Mouse (Mus musculus) midbrain, postnatal 0 days (tissue): ENCODE measurements around the gene Grb14. TPM values are rescaled to one million over a fixed set of nuclear protein-coding genes. Genes with fewer than 3 reads are reported as not detected.

Experiments
- ATAC-seq: fragments of 200-750 bp; cut with Nextera tagmentation; 2 replicates; pipeline ENCODE4 v1.8.0; 2017; ENCODE audit warnings: moderate number of reproducible peaks, mild to moderate bottlenecking, moderate TSS enrichment, moderate library complexity; ENCODE audit not compliant: low FRiP score
- DNase-seq: peaks from one replicate; pipeline ENCODE4 v3.0.0-alpha.2; 2015; ENCODE audit warnings: low spot score
- H3K27ac ChIP-seq: fragments of 300-500 bp; sonication (generic); 2 replicates; pipeline ENCODE4 v1.5.1; 2014; ENCODE audit warnings: low read depth, mild to moderate bottlenecking, low read length, mixed read lengths
- H3K27me3 ChIP-seq: fragments of 300-500 bp; sonication (generic); 2 replicates; pipeline ENCODE4 v1.6.1; 2014; ENCODE audit warnings: low read length, control low read depth, mixed read lengths; ENCODE audit not compliant: insufficient read depth
- H3K36me3 ChIP-seq: fragments of 300-500 bp; sonication (generic); 2 replicates; pipeline ENCODE4 v1.6.1; 2014; ENCODE audit warnings: low read length, control low read depth, mixed read lengths; ENCODE audit not compliant: insufficient read depth
- H3K4me1 ChIP-seq: fragments of 300-500 bp; sonication (generic); 2 replicates; pipeline ENCODE4 v1.6.1; 2014; ENCODE audit warnings: mild to moderate bottlenecking, control low read depth, antibody characterized with exemption, low read length, mixed read lengths; ENCODE audit not compliant: insufficient read depth
- H3K4me2 ChIP-seq: fragments of 300-500 bp; sonication (generic); 2 replicates; pipeline ENCODE4 v1.6.1; 2014; ENCODE audit warnings: low read depth, mild to moderate bottlenecking, low read length, mixed read lengths; ENCODE audit not compliant: poor library complexity, severe bottlenecking
- H3K4me3 ChIP-seq: fragments of 300-500 bp; sonication (generic); 2 replicates; pipeline ENCODE4 v1.5.1; 2014; ENCODE audit warnings: low read depth, mild to moderate bottlenecking, low read length, moderate library complexity
- H3K9ac ChIP-seq: fragments of 300-500 bp; sonication (generic); replicated peaks from 2 replicates; pipeline ENCODE4 v1.6.1; 2014; ENCODE audit warnings: mild to moderate bottlenecking, low read length, moderate library complexity, mixed read lengths; ENCODE audit not compliant: poor library complexity, severe bottlenecking
- H3K9me3 ChIP-seq: fragments of 300-500 bp; sonication (generic); 2 replicates; pipeline ENCODE4 v1.6.1; 2016; ENCODE audit warnings: low read length, control low read depth
- CTCF ChIP-seq: IDR thresholded peaks from 2 replicates; pipeline ENCODE4 v1.5.1; 2016; ENCODE audit warnings: antibody characterized with exemption, mild to moderate bottlenecking
- WGBS: fragments of 180-500 bp; shearing (Covaris S2); extraction: QIAGEN DNeasy Blood & Tissue Kit; methylation state at CpG from one replicate; pipeline ENCODE4 v1.1.7; 2014; 5-methylcytosine and 5-hydroxymethylcytosine counted together
- polyA plus RNA-seq: library from polyadenylated mRNA; unstranded; fragments of >200 nt; fragmentation: Nextera tagmentation; extraction: Ambion mirVana; gene quantifications from 2 replicates; pipeline ENCODE4 v1.2.1, GENCODE M21; 2015
- total RNA-seq: library from RNA; depleted of rRNA; stranded (reverse); fragments of >200 nt; gene quantifications from 2 replicates; pipeline ENCODE4 v1.2.3, GENCODE M21; 2014

Gene Grb14
- total and polyA plus RNA-seq, 2 experiments from 2014 or later = 24.7 to 35.5 TPM

- DNase-seq = no peak
- no peak overlapping the region for H3K9ac ChIP-seq
- ATAC-seq = no peak
- H3K9me3 ChIP-seq = no peaks in the 10 kb centered on the region
- no peaks in the 10 kb centered on the region for H3K36me3 ChIP-seq
- TF ChIP-seq CTCF = no peak
- H3K4me3 ChIP-seq = no peak overlapping the region
- H3K27me3 ChIP-seq = no peaks in the 10 kb centered on the region
- H3K27ac ChIP-seq = no peak overlapping the region
- no peak overlapping the region for H3K4me2 ChIP-seq
- no peaks in the 10 kb centered on the region for H3K4me1 ChIP-seq
- WGBS = 56% methylated on average over 5 of the region's 5 CpGs
Measured at GRCm38 (mm10) chr2:64971828-64972227, 53.0 kb downstream of the Grb14 start.

- Histone ChIP-seq H3K27ac (no peak overlapping the region), H3K4me2 (no peak overlapping the region), H3K9ac (no peak overlapping the region), H3K36me3 (no peaks in the 10 kb centered on the region), H3K9me3 (no peaks in the 10 kb centered on the region), H3K27me3 (no peaks in the 10 kb centered on the region), H3K4me3 (no peak overlapping the region), H3K4me1 (no peaks in the 10 kb centered on the region)
- DNase-seq (peak; percentile 27), ATAC-seq (0 out of 2 replicates have a peak, but pooled peaks have one; percentile 38)
- no peak for TF ChIP-seq CTCF
- WGBS = 43% methylated on average over 8 of the region's 8 CpGs
Measured at GRCm38 (mm10) chr2:64970992-64971391, 53.8 kb downstream of the Grb14 start.

DNA sequence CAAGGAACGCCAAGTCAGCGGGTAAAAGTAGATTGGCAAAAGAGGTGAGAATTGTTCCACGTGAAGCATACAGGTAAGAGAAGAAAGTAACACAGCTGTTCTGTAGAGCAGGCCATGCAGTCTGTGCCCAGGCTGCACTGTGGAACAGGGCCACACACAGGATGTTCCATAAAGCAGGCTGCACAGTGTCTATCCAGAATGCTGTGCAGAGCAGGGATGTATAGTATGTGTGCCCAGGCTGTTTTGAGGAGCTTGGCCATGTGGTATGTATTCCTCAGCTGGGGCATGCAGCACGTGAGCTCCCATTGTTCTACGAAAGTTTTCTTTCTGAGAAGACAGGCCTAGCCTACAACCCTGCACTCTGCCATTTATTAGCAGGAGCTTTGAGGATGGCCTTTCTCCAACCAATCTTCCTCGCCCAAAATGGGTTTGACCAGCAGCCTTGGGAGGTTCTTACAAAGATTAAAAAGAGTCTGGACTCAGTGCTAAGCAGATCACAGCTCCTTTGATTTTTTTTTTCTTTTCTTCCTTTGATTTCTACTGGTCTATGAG lies 57.8 kb downstream of the Grb14 start:
- H3K27ac ChIP-seq = no peak overlapping the region
- H3K4me1 ChIP-seq = no peaks in the 10 kb centered on the region
- 68% methylated on average over 6 of the region's 6 CpGs for WGBS
- ATAC-seq = no peak
- DNase-seq = no peak
- TF ChIP-seq CTCF = no peak
- H3K4me2 ChIP-seq = no peak overlapping the region
- H3K4me3 ChIP-seq = no peak overlapping the region
- H3K36me3 ChIP-seq = no peaks in the 10 kb centered on the region
- no peak overlapping the region for H3K9ac ChIP-seq
- no peaks in the 10 kb centered on the region for H3K9me3 ChIP-seq
- H3K27me3 ChIP-seq = no peaks in the 10 kb centered on the region

- no peak overlapping the region for H3K4me3 ChIP-seq
- DNase-seq (no peak), ATAC-seq (no peak)
- WGBS = 74% methylated on average over 6 of the region's 6 CpGs
- no peak overlapping the region for H3K4me2 ChIP-seq
- no peaks in the 10 kb centered on the region for H3K9me3 ChIP-seq
- H3K27ac ChIP-seq = no peak overlapping the region
- no peak overlapping the region for H3K9ac ChIP-seq
- TF ChIP-seq CTCF = no peak
- no peaks in the 10 kb centered on the region for H3K36me3 ChIP-seq
- no peaks in the 10 kb centered on the region for H3K4me1 ChIP-seq
- no peaks in the 10 kb centered on the region for H3K27me3 ChIP-seq
Measured at GRCm38 (mm10) chr2:64966323-64966722, 58.5 kb downstream of the Grb14 start.

DNA sequence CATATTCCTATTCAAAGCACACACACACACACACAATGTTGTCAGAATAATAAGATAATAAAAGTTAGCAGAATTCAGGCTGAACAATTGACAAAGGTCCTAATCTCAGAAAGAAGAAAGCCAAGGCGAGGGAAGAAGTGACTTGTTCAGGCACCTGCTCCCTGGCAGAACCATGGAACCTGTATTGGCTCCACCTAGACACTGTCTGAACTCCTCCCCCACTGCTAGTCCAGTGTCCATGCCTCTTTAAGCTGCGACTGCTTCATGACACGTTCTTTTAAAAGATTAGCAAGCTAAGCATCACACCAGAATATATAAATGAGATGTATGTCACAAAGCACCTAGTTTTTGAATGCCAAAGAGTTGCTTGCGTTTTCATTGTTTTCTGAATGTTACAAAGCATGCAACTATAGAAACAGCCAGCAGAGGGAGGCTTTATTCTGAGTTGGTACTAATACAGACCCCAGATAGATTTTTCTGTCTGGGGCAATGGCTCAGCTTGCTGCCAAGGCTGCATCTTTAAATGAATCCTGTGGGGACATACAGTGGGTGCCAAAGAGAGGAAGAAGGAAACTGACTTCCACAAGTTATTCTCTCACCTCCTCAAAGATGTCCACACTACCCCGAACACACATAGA lies 59.4 kb downstream of the Grb14 start:
- Histone ChIP-seq H3K36me3 (no peaks in the 10 kb centered on the region), H3K9ac (no peak overlapping the region), H3K4me2 (no peak overlapping the region), H3K9me3 (no peaks in the 10 kb centered on the region), H3K4me3 (no peak overlapping the region), H3K4me1 (no peaks in the 10 kb centered on the region), H3K27me3 (no peaks in the 10 kb centered on the region), H3K27ac (no peak overlapping the region)
- TF ChIP-seq CTCF = peak; percentile 86
- 25% methylated on average over 5 of the region's 5 CpGs for WGBS
- DNase-seq = peak; percentile 80
- ATAC-seq = peak; percentile 76

DNA sequence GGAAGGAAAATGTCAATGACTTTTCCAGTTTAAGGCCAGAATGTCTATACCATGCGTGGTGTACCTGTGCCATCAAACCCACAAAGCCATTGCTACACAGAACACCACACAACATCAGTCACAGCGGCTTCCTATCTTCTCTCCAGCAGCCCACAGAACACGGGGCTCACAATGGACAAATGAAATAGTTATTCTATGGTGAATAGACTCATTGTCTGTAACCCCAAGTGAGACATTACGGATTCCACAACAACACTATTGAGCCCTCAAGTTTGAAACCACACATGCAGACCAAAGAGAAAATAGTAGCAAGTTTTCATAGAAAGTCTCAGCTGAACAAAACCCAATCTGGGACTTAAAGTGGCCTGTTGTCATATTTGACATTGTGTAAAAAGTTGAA lies 62.6 kb downstream of the Grb14 start:
- Histone ChIP-seq H3K9me3 (no peaks in the 10 kb centered on the region), H3K4me3 (no peak overlapping the region), H3K4me1 (no peaks in the 10 kb centered on the region), H3K27ac (no peak overlapping the region), H3K27me3 (no peaks in the 10 kb centered on the region), H3K4me2 (no peak overlapping the region), H3K36me3 (no peaks in the 10 kb centered on the region), H3K9ac (no peak overlapping the region)
- ATAC-seq = no peak
- no peak for DNase-seq
- TF ChIP-seq CTCF = no peak
- WGBS = 67% methylated on average over 4 of the region's 4 CpGs
